Mouse (Mus musculus): ENCODE measurements around the gene Zfp3. TPM values are rescaled to one million over a fixed set of nuclear protein-coding genes. Genes with fewer than 3 reads are reported as not detected.

Gene Zfp3
- total RNA-seq, 2 experiments from 2014 or later = 11.8 to 13.6 TPM

GRCm38 (mm10) chr11:70805641-70806175 is 41.7 kb downstream of the Zfp3 start:
- no peak for DNase-seq (ENCODE audit: low spot score in 2 of 2)

- DNase-seq (ENCODE audit: low spot score in 2 of 2) = no peak
These were observed 42.7 kb downstream of the Zfp3 start for GRCm38 (mm10) chr11:70806697-70807096.

DNA sequence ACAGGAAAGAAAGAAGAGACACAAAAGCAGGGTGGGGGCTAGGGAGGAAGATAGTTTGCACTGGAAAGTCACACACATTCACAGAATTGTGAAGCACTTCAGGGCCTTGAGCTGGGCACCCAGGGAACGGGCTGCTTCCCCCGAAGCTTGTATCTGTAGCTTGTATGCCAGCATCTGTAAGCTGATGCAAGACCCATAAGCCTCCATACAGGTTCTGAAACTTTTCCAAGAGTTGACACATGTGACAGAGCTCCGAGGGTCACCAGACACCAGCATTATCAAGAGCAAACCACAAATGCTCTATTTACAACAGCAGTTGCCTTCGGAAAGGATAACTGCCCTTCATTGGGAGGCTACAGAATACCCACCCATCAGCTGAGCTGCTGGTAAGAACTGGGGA is 43.6 kb downstream of the Zfp3 start:
- no peak for DNase-seq (ENCODE audit: low spot score in 2 of 2)

- DNase-seq (ENCODE audit: low spot score in 2 of 2) = no peak
These were observed 44.1 kb downstream of the Zfp3 start for GRCm38 (mm10) chr11:70808101-70808500.

- DNase-seq (ENCODE audit: low spot score in 2 of 2) = no peak
These were observed 45.0 kb downstream of the Zfp3 start for GRCm38 (mm10) chr11:70809011-70809410.

GRCm38 (mm10) chr11:70811041-70811440 is 47.0 kb downstream of the Zfp3 start:
- no peak for DNase-seq (ENCODE audit: low spot score in 2 of 2)

DNA sequence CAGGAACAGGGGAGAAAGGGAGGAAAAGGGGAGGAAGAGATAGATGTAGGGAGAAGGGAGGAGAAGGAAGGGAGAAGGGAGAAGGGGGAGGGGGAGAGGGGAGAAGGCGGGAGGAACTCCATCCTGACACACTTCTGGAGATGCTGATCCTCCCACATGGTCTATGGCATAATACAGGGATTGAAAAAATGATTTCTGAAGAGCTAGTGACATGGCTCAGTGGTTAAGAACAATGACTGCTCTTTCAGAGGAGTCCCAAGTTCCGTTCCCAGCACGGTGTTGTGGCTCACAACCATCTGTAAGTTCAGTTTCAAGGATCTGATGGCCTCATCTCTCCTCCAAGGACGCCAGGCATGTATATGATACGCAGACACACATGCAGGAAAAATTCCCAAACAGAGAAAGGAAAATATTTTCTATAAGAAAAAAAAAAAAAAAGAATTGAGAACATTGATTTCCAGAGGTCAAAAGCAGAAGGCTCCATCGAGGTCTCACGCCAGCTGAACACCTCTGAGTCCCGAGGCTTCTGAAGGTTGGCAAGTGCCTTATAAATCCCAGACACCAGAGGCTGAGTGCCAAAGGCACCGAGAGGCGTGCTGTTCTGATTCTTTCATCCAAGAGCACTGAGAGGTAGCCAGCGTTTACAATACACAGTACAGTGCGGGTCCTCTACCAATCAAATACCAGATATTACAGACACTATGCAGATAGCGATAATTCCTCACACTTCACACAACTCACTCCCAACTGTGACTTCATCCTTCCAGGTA is 47.6 kb downstream of the Zfp3 start:
- no peak for DNase-seq (ENCODE audit: low spot score in 2 of 2)

GRCm38 (mm10) chr11:70812365-70812764 is 48.4 kb downstream of the Zfp3 start, which contains the start of gene Scimp:
Gene Scimp (minus strand): TSS chr11:70812586.
- DNase-seq (ENCODE audit: low spot score in 2 of 2) = no peak

DNA sequence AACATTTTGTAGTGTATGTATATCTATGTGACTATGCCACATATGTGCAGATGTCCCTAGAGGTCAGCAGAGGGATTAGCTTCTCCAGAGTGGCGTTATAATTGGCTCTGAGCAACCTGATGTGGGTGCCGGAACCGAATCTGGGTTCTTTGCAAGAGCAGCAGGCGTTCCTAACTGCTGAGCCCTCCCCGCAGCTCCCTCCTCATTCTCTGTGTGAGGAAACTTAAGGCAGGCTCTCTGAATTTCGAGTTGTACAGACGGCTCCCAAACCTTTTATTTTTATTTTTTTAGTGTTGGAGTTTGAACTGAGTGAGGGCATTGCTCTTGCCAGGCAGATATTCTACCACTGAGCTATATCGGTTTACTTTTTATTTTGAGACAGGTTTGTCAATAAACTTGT is 51.1 kb downstream of the Zfp3 start:
- no peak for DNase-seq (ENCODE audit: low spot score in 2 of 2)

DNA sequence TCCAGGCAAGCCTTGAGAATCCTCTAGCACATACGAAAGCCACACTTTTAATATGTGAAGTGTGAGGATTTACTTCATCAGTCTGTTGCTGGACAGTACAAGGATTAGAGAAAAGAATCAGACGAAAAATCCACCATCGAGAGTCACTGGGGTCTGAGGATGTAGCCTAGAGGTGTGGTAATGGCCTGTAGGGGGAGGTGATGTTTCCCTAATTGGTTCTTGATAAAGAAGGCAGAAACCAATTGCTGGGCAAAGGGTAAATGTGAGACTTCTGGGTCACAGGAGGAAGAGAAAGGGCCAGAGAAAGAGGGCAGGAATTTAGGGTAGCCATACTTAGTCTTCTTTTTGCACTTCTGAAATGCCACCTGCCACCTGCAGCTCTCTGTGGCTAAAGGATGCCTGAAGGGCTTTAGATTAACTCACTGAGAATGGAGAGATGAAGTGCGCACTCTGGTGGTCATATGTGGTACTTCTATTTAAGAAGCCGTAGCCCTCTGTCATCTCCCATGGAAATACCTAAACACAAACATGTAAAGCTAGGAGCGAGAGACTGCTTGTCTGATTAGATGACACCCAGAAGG is 51.6 kb downstream of the Zfp3 start:
- peak in 1 of 2 experiments; percentile 40 for DNase-seq (ENCODE audit: low spot score in 2 of 2)

DNA sequence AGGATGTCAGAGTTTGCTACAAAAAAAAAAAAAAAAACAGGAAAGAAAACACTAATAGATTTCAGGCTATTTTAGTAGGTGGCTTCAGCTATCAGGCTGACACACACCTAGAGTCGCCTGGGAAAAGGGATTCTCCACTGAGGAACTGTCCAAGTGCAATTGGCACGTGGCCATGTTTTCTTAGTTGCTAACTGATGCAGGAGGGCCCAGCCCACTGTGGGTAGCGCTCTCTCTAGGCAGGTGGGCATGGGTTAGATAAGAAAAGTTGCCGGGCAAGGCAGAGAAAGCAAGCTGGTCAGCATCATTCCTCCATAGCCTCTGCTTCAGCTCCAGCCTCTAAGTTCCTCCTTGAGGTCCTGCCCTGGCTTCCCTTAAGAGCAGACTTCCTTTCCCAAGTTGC is 52.8 kb downstream of the Zfp3 start:
- DNase-seq (ENCODE audit: low spot score in 2 of 2) = no peak

GRCm38 (mm10) chr11:70820120-70820519 is 56.1 kb downstream of the Zfp3 start:
- DNase-seq (ENCODE audit: low spot score in 2 of 2) = no peak

DNA sequence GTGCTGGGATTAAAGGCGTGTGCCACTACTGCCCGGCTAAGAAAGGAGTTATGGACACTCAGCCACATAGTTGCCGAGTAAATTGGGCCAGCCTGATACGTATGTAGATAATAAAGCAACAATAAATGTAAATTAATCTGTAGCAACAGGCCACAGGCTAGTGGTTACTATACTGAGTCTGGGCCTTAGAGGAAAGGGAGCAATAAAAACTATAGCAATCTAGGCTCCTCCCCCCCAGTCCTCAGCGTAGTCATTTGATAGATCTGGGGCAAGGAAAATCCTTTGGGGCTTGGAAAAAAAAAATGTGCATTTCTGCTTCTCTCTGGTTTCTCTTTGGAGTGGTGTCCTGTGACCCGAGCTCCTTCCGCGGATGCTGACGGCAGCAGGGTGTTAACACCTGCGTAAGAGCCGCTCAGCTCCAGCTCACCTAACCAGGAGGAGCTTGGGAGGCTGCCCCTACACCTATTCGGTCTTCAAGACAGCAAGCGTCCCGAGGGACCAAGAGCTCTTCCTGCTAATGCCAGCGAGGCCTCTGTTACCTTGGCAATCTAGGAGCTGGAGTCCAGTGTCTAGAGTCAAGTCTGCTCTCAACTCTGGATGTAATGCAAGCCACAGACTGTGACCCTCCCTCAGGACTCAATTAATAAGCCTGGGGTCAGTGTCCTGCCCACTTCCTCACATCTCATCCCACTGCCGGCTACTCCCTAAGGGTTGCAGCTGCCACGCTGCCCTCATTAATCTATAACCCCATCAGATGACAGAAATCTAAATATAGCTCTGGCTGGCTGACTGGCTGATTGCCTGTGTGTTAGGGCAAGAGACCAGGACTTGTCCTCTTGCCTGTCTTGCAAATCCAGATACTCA is 58.0 kb downstream of the Zfp3 start:
- DNase-seq (ENCODE audit: low spot score in 2 of 2) = peak in 1 of 2 experiments; percentile 26

Small RNAs within 50 kb of the gene (microRNA-seq; reads per million reads assigned to microRNA genes)
- gene Gm22760 = not detected

Other genes starting within 250 kb of the Zfp3 start
- under 1 TPM; 0.86 to 0.88 TPM for gene Vmo1, start 249.6 kb upstream of the Zfp3 start, total RNA-seq (2021)
- under 1 TPM in 1 of 2 experiments, not detected in 1; 0.25 TPM for gene Gltpd2, start 245.0 kb upstream of the Zfp3 start, total RNA-seq (2021)
- 100 to 1,000 TPM; 349 to 357 TPM for gene Psmb6, start 238.8 kb upstream of the Zfp3 start, total RNA-seq (2021)
- not detected for gene Gm40193, start 231.3 kb upstream of the Zfp3 start, total RNA-seq (2021)
- 10 to 100 TPM; 23.4 to 23.6 TPM for gene Pld2, start 224.1 kb upstream of the Zfp3 start, total RNA-seq (2021)
- gene Mink1, start 201.3 kb upstream of the Zfp3 start, total RNA-seq (2021) = 10 to 100 TPM; 44.8 to 46.3 TPM
- not detected for gene 4930544D05Rik, start 148.4 kb upstream of the Zfp3 start, total RNA-seq (2021)
- 10 to 100 TPM; 13.8 to 21.4 TPM for gene Chrne, start 145.0 kb upstream of the Zfp3 start, total RNA-seq (2021)
- gene Gp1ba, start 125.1 kb upstream of the Zfp3 start, total RNA-seq (2021) = under 1 TPM; 0.32 to 0.39 TPM
- 10 to 100 TPM; 43.5 to 44.0 TPM for gene Rnf167, start 117.0 kb upstream of the Zfp3 start, total RNA-seq (2021)
- gene Slc25a11, start 116.7 kb upstream of the Zfp3 start, total RNA-seq (2021) = 100 to 1,000 TPM; 222 TPM
- 100 to 1,000 TPM; 620 to 621 TPM for gene Pfn1, start 109.6 kb upstream of the Zfp3 start, total RNA-seq (2021)
- gene Eno3, start 107.0 kb upstream of the Zfp3 start, total RNA-seq (2021) = 1,000 to 10,000 TPM; 4,042 to 4,361 TPM
- 100 to 1,000 TPM; 119 to 129 TPM for gene Spag7, start 94.8 kb upstream of the Zfp3 start, total RNA-seq (2021)
- 10 to 100 TPM; 18.1 to 20.3 TPM for gene Camta2, start 76.1 kb upstream of the Zfp3 start, total RNA-seq (2021)
- 1 to 10 TPM; 2.0 to 3.0 TPM for gene Inca1, start 64.1 kb upstream of the Zfp3 start, total RNA-seq (2021)
- gene Kif1c, start 63.7 kb upstream of the Zfp3 start, total RNA-seq (2021) = 100 to 1,000 TPM; 162 to 166 TPM
- not detected for gene Scimp, start 48.4 kb downstream of the Zfp3 start, total RNA-seq (2021)
- 10 to 100 TPM; 39.4 to 40.7 TPM for gene Rabep1, start 80.6 kb downstream of the Zfp3 start, total RNA-seq (2021)
- 10 to 100 TPM; 65.5 to 79.2 TPM for gene Nup88, start 205.8 kb downstream of the Zfp3 start, total RNA-seq (2021)
- 10 to 100 TPM; 18.1 to 19.0 TPM for gene Rpain, start 206.0 kb downstream of the Zfp3 start, total RNA-seq (2021)
- gene C1qbp, start 218.8 kb downstream of the Zfp3 start, total RNA-seq (2021) = 100 to 1,000 TPM; 163 to 164 TPM
- 10 to 100 TPM; 13.9 to 19.5 TPM for gene Dhx33, start 240.2 kb downstream of the Zfp3 start, total RNA-seq (2021)